Mouse (Mus musculus): ENCODE data around the gene Sumo3.

DNA sequence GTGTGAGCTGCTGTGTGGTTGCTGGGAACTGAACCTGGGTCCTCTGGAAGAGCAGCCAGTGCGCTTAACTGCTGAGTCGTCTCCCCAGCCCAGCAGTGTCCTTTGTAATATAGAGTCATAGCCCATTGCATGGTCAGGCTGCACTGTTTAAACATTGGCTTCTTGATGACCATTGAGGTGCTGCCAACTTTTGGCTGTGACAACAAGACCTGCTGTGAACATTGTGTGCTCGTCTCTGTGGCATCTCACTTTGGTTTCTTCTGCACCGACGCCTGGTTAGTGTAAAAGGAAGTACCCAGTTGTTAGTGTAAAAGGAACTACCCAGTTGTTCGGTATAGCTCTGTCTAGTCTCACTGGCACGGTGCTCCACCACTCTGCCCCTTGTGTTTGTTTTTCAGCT is 20.7 kb downstream of the Sumo3 start:
- TF ChIP-seq POLR2A (IDR thresholded peaks at IDR 0.05; ENCODE audit: borderline replicate concordance, control insufficient read depth, low read depth, low read length) (0 out of 2 replicates have a peak, but pooled peaks have one; percentile 12), CTCF (IDR thresholded peaks at IDR 0.05; ENCODE audit: control insufficient read depth, insufficient read depth, low read length) (no peak)

Data from bone marrow, adult 2 months (tissue).